Mouse (Mus musculus) liver, embryonic 11.5 days (tissue): ENCODE measurements around the gene Spag6. TPM values are rescaled to one million over a fixed set of nuclear protein-coding genes. Genes with fewer than 3 reads are reported as not detected.

Source experiments
- polyA plus RNA-seq: library from polyadenylated mRNA; unstranded; fragments of >200 nt; fragmentation: Nextera tagmentation; extraction: Ambion mirVana; gene quantifications from 2 replicates; pipeline ENCODE4 v1.2.1, GENCODE M21; 2014

Gene Spag6
- polyA plus RNA-seq, 1 experiment from 2014 or later = not detected

Other genes with a start within 250 kb of the Spag6 start
- 132 and 138 TPM in 2 replicates for gene Commd3, start 21.6 kb upstream of the Spag6 start, polyA plus RNA-seq
- 12.9 and 16.6 TPM in 2 replicates for gene Bmi1, start 17.0 kb upstream of the Spag6 start, polyA plus RNA-seq